Mouse (Mus musculus): ENCODE measurements around the gene Kbtbd7.
"Not testable (repeated sequence)": the region's sequence is repeated elsewhere in the genome, so short reads cannot be mapped to it uniquely, and the experiment has no call there.

DNA sequence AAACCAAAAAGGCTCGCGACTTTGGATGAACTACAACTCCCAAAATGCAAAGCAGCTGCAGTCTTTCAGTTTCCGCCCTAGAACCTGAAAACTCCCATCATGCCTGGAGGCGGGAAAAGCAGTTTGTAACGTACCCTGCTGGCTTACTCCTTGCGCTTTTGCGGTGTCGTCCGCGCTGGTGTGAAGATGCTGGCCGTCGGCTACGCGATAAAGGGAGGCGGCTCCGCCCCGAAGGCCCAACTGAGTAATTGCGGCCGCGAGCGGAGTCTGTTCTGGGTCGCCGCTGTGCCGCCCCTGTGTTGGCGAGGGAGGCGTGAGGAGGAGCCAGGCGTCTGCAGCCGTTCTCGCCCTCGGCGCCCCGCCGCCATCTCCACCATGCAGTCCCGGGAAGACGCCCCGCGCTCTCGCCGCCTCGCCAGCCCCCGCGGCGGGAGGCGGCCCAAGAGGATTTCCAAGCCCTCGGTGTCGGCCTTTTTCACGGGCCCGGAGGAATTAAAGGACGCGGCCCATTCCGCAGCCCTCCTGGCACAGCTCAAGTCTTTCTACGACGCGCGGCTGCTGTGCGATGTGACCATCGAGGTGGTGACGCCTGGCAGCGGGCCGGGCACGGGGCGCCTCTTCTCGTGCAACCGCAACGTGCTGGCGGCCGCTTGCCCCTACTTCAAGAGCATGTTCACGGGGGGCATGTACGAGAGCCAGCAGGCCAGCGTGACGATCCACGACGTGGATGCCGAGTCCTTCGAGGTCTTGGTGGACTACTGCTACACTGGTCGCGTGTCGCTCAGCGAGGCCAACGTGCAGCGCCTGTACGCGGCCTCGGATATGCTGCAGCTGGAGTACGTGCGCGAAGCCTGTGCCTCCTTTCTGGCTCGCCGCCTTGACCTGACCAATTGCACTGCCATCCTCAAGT lies 25.6 kb downstream of the Kbtbd7 start, which contains the start of gene Kbtbd6:
- TF ChIP-seq CTCF (IDR thresholded peaks at IDR 0.05; ENCODE audit: insufficient read depth, low read length); POLR2A (IDR thresholded peaks at IDR 0.05; ENCODE audit: borderline replicate concordance, extremely low read depth, low read depth, low read length): not testable (repeated sequence)
